Mouse (Mus musculus): Measurements from ENCODE around the gene Ces1a.

DNA sequence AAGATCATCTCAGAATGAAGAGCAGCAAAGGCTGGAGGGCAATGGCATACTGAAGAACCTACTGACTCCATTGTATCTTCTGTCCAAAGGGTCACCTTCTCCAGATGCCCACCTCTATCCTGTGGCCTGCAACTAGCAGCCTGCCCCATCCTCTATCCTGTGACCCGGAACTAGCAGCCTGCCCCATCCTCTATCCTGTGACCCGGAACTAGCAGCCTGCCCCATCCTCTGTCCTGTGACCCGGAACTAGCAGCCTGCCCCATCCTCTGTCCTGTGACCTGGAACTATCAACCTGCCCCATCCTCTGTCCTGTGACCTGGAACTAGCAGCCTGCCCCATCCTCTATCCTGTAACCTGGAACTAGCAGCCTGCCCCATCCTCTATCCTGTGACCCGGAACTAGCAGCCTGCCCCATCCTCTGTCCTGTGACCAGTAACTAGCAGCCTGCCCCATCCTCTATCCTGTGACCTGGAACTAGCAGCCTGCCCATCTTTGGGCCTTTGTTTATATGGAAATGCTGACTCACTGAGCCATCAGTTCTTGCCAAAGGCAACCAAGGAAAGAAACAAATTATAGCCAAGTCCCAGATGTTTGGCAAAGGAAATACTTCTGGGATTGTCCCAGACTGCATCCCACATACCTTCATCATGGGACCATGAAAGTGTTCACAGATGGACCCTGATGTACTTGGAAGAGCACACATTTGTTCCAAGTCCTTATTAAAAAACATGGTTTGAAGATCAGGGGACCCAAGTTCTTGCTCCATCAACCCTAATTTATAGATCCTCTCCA, 7.0 kb downstream of the Ces1a start:
- TF ChIP-seq CTCF (IDR thresholded peaks at IDR 0.05; ENCODE audit: borderline replicate concordance, control insufficient read depth, extremely low read depth, insufficient read depth, low read length, poor library complexity) = no peak
- TF ChIP-seq POLR2A (IDR thresholded peaks at IDR 0.05; ENCODE audit: control insufficient read depth, extremely low read depth, insufficient read depth, low read length, poor library complexity) = no peak
